Comparison of ENCODE assay signal across 23 mouse cellular contexts in genomic region chr16:18455407-18455806, GRCm38 (mm10). TPM values are rescaled to one million over a fixed set of nuclear protein-coding genes. Genes with fewer than 3 reads are reported as not detected.
DNase-seq lines count a peak whose midpoint lies in the region; ATAC-seq and TF ChIP-seq lines count a peak whose summit lies in the region.
"Had no signal": no experiment of that assay in that cellular context is flagged by ENCODE, and none has a peak within 500 bp of the region (broad histone marks: within the 10 kb centered on the region; RNA-seq: fewer than 3 reads in every experiment).

No protein-coding gene starts in this region.

- no peak overlapping the region for H3K27ac ChIP-seq in heart, embryonic 12.5 days (ENCODE audit: poor library complexity, severe bottlenecking)
- no peak overlapping the region for H3K27ac ChIP-seq in thymus, adult 2 months (ENCODE audit: control insufficient read depth, insufficient read depth, low read length)
- H3K27ac ChIP-seq: embryonic facial prominence, embryonic 13.5 days; embryonic facial prominence, embryonic 15.5 days; forebrain, embryonic 10.5 days; forebrain, embryonic 12.5 days had no signal

- TF ChIP-seq POLR2A in thymus, adult 2 months (IDR thresholded peaks at IDR 0.05; ENCODE audit: control insufficient read depth, extremely low read depth, insufficient read depth, low read length, poor library complexity) = no peak

- TF ChIP-seq CTCF in thymus, adult 2 months (IDR thresholded peaks at IDR 0.05; ENCODE audit: borderline replicate concordance, control insufficient read depth, extremely low read depth, insufficient read depth, low read length, poor library complexity) = no peak
- TF ChIP-seq CTCF in C2C12 (IDR thresholded peaks at IDR 0.05; ENCODE audit: control insufficient read depth, insufficient read depth, insufficient read length) = no peak

- no peak overlapping the region for H3K4me3 ChIP-seq in heart, embryonic 12.5 days
- no peak overlapping the region for H3K4me3 ChIP-seq in thymus, adult 2 months (ENCODE audit: control insufficient read depth, insufficient read depth, low read length)
- H3K4me3 ChIP-seq in C2C12 (ENCODE audit: insufficient read depth, poor library complexity, severe bottlenecking) = peak overlapping the region; percentile 2
- H3K4me3 ChIP-seq: embryonic facial prominence, embryonic 13.5 days; embryonic facial prominence, embryonic 15.5 days; erythroblast, embryonic 14.5 days; forebrain, embryonic 10.5 days; forebrain, embryonic 12.5 days had no signal

- ATAC-seq in heart, embryonic 12.5 days (ENCODE audit: insufficient number of reproducible peaks, low FRiP score) = no peak
- ATAC-seq: forebrain, embryonic 14.5 days; forebrain, embryonic 16.5 days had no signal

- no peaks in the 10 kb centered on the region for H3K79me3 ChIP-seq in C2C12 (ENCODE audit: low read depth)

- peaks cover 21% of the 10 kb centered on the region for H3K4me1 ChIP-seq in heart, embryonic 12.5 days (replicated peaks)
- peaks cover 80% of the 10 kb centered on the region for H3K4me1 ChIP-seq in thymus, adult 2 months (replicated peaks; ENCODE audit: control insufficient read depth, insufficient read depth, low read length)

- H3K4me2 ChIP-seq in heart, embryonic 12.5 days = no peak overlapping the region
- H3K4me2 ChIP-seq: embryonic facial prominence, embryonic 13.5 days; embryonic facial prominence, embryonic 15.5 days; forebrain, embryonic 12.5 days had no signal

- no peaks in the 10 kb centered on the region for H3K9me3 ChIP-seq in heart, embryonic 12.5 days (replicated peaks)
- H3K9me3 ChIP-seq: embryonic facial prominence, embryonic 13.5 days; embryonic facial prominence, embryonic 15.5 days; forebrain, embryonic 10.5 days; forebrain, embryonic 12.5 days had no signal

- H3K27me3 ChIP-seq in heart, embryonic 12.5 days (replicated peaks) = 0 out of 2 replicates have a peak, but pooled peaks cover 13% of the 10 kb centered on the region
- no peaks in the 10 kb centered on the region for H3K27me3 ChIP-seq in thymus, adult 2 months (ENCODE audit: control insufficient read depth, insufficient read depth, low read length)
- no peaks in the 10 kb centered on the region for H3K27me3 ChIP-seq in C2C12 (ENCODE audit: control insufficient read depth, insufficient read depth, insufficient read length)
- H3K27me3 ChIP-seq: embryonic facial prominence, embryonic 15.5 days had no signal

- WGBS in heart, embryonic 12.5 days = 85% methylated on average over 6 of the region's 6 CpGs
- WGBS in thymus, adult 2 months = 82% methylated on average over 6 of the region's 6 CpGs

- peaks cover 13% of the 10 kb centered on the region; the same call in 1 of the 2 replicates for H3K36me3 ChIP-seq in heart, embryonic 12.5 days
- H3K36me3 ChIP-seq in thymus, adult 2 months (ENCODE audit: control insufficient read depth, insufficient read depth, low read length) = no peaks in the 10 kb centered on the region
- peaks cover 4% of the 10 kb centered on the region for H3K36me3 ChIP-seq in C2C12 (ENCODE audit: control insufficient read depth, insufficient read depth)
- H3K36me3 ChIP-seq: embryonic facial prominence, embryonic 15.5 days had no signal

- peak; percentile 79 for DNase-seq in heart, adult 11 months
- peak; percentile 18 for DNase-seq in thymus, adult 2 months
- no peak for DNase-seq in thymus, postnatal 36 days
- DNase-seq: adrenal gland, adult 2 months; adrenal gland, postnatal 10 days; adrenal gland, postnatal 25 days; B cell, adult 2 months; cerebellum, adult 11 months; cerebellum, adult 18-20 months; cerebellum, adult 8-10 months; cerebellum, adult 9-11 months; cerebellum, postnatal 14 days; cerebellum, postnatal 36 days; embryo, embryonic 11 days had no signal

- H3ac ChIP-seq in C2C12 (ENCODE audit: control insufficient read depth, insufficient read length, low read depth) = no peak overlapping the region

- H3K9ac ChIP-seq in heart, embryonic 12.5 days = no peak overlapping the region
- H3K9ac ChIP-seq: embryonic facial prominence, embryonic 13.5 days; embryonic facial prominence, embryonic 15.5 days; forebrain, embryonic 12.5 days had no signal

- no peaks in the 10 kb centered on the region for H3K79me2 ChIP-seq in C2C12 (ENCODE audit: control insufficient read depth, insufficient read depth)

TF ChIP-seq in C2C12, 6 proteins besides CTCF, POLR2A, EP300 and RAD21:
- TF ChIP-seq FOSL1 (IDR thresholded peaks at IDR 0.05; ENCODE audit: insufficient read depth, low read length, poor library complexity, severe bottlenecking) (no peak), MAX (IDR thresholded peaks at IDR 0.05) (no peak), CEBPB (IDR thresholded peaks at IDR 0.05; ENCODE audit: low read depth) (no peak), MYOG (IDR thresholded peaks at IDR 0.05; ENCODE audit: control insufficient read depth, extremely low read depth, insufficient read length) (no peak), USF1 (IDR thresholded peaks at IDR 0.05; ENCODE audit: low read depth) (no peak), MYOD1 (IDR thresholded peaks at IDR 0.05; ENCODE audit: control insufficient read depth, insufficient read length, low read depth) (no peak)

RNA-seq across cellular contexts. Expression of gene Comt, which starts 28.8 kb away (rescaled TPM):
- polyA plus RNA-seq in heart, embryonic 12.5 days (2016; fragmentation: Nextera tagmentation; extraction: Ambion mirVana) = 88.2 and 90.8 TPM in 2 replicates
- 104 and 108 TPM in 2 replicates for polyA plus RNA-seq in thymus, adult 2 months (2012; rRNA removed)
- 96.2 TPM for polyA plus RNA-seq in C2C12 (2012; fragmentation: generic; extraction: Trizol)

RNA-seq across cellular contexts. Expression of gene Txnrd2, which starts 29.2 kb away (rescaled TPM):
- polyA plus RNA-seq in heart, embryonic 12.5 days (2016; fragmentation: Nextera tagmentation; extraction: Ambion mirVana) = 34.9 and 37.2 TPM in 2 replicates
- polyA plus RNA-seq in thymus, adult 2 months (2012; rRNA removed) = 10.6 and 10.7 TPM in 2 replicates
- 19.4 TPM for polyA plus RNA-seq in C2C12 (2012; fragmentation: generic; extraction: Trizol)

RNA-seq across cellular contexts. Expression of gene Gnb1l, which starts 43.1 kb away (rescaled TPM):
- 7.8 and 8.0 TPM in 2 replicates for polyA plus RNA-seq in heart, embryonic 12.5 days (2016; fragmentation: Nextera tagmentation; extraction: Ambion mirVana)
- 38.7 and 48.9 TPM in 2 replicates for polyA plus RNA-seq in thymus, adult 2 months (2012; rRNA removed)
- 13.3 TPM for polyA plus RNA-seq in C2C12 (2012; fragmentation: generic; extraction: Trizol)

RNA-seq across cellular contexts. Expression of gene Rtl10, which starts 43.3 kb away (rescaled TPM):
- polyA plus RNA-seq in heart, embryonic 12.5 days (2016; fragmentation: Nextera tagmentation; extraction: Ambion mirVana) = 1.1 TPM in 2 replicates
- polyA plus RNA-seq in thymus, adult 2 months (2012; rRNA removed) = 47.0 and 63.6 TPM in 2 replicates
- polyA plus RNA-seq in C2C12 (2012; fragmentation: generic; extraction: Trizol) = 10.6 TPM

Comparison
In these comparisons a context has a peak if more than half of its experiments do, and no peak if none do; other contexts are left out.
1. DNase-seq: peak in heart, adult 11 months (single experiment) and thymus, adult 2 months (single experiment); none in thymus, postnatal 36 days (0 of 2).